Mouse (Mus musculus) midbrain, embryonic 16.5 days (tissue): ENCODE measurements around the gene Crocc2. TPM values are rescaled to one million over a fixed set of nuclear protein-coding genes. Genes with fewer than 3 reads are reported as not detected.

Source experiments
- ATAC-seq: fragments of 200-750 bp; cut with Nextera tagmentation; 2 replicates; pipeline ENCODE4 v1.8.0; 2017; ENCODE audit warnings: moderate TSS enrichment
- H3K27ac ChIP-seq: fragments of 300-500 bp; sonication (generic); 2 replicates; pipeline ENCODE4 v1.5.1; 2014; ENCODE audit warnings: mild to moderate bottlenecking, low read length, mixed read lengths
- H3K27me3 ChIP-seq: fragments of 300-500 bp; sonication (generic); 2 replicates; pipeline ENCODE4 v1.6.1; 2014; ENCODE audit warnings: low read depth, low read length, mixed read lengths; ENCODE audit not compliant: control insufficient read depth, insufficient read depth
- H3K36me3 ChIP-seq: fragments of 300-500 bp; sonication (generic); 2 replicates; pipeline ENCODE4 v1.6.1; 2014; ENCODE audit warnings: mild to moderate bottlenecking, low read length, moderate library complexity, mixed read lengths; ENCODE audit not compliant: control insufficient read depth, insufficient read depth
- H3K4me1 ChIP-seq: fragments of 300-500 bp; sonication (generic); 2 replicates; pipeline ENCODE4 v1.6.1; 2014; ENCODE audit warnings: mild to moderate bottlenecking, low read length, mixed read lengths; ENCODE audit not compliant: control insufficient read depth, insufficient read depth
- H3K4me2 ChIP-seq: fragments of 300-500 bp; sonication (generic); 2 replicates; pipeline ENCODE4 v1.6.1; 2014; ENCODE audit warnings: mild to moderate bottlenecking, low read length, mixed read lengths
- H3K4me3 ChIP-seq: fragments of 300-500 bp; sonication (generic); 2 replicates; pipeline ENCODE4 v1.5.1; 2014; ENCODE audit warnings: low read depth, mild to moderate bottlenecking, low read length, moderate library complexity, mixed read lengths
- H3K9ac ChIP-seq: fragments of 300-500 bp; sonication (generic); 2 replicates; pipeline ENCODE4 v1.6.1; 2014; ENCODE audit warnings: low read depth, low read length, mixed read lengths
- H3K9me3 ChIP-seq: fragments of 300-500 bp; sonication (generic); replicated peaks from 2 replicates; pipeline ENCODE4 v1.6.1; 2014; ENCODE audit warnings: mild to moderate bottlenecking, low read length, mixed read lengths; ENCODE audit not compliant: control insufficient read depth, poor library complexity, severe bottlenecking
- WGBS: fragments of 180-500 bp; shearing (Covaris S2); extraction: QIAGEN DNeasy Blood & Tissue Kit; methylation state at CpG from one replicate; pipeline ENCODE4 v1.1.7; 2014; 5-methylcytosine and 5-hydroxymethylcytosine counted together
- polyA plus RNA-seq: library from polyadenylated mRNA; unstranded; fragments of >200 nt; fragmentation: Nextera tagmentation; extraction: Ambion mirVana; gene quantifications from 2 replicates; pipeline ENCODE4 v1.2.1, GENCODE M21; 2015

Gene Crocc2
- polyA plus RNA-seq, 1 experiment from 2014 or later, result 0.74 TPM

GRCm38 (mm10) chr1:93159566-93160500, 8.7 kb upstream of the Crocc2 start:
- no peak overlapping the region for H3K9ac ChIP-seq
- WGBS, result 84% methylated on average over 21 of the region's 21 CpGs
- no peak overlapping the region for H3K27ac ChIP-seq
- no peak for ATAC-seq
- H3K9me3 ChIP-seq, result no peaks in the 10 kb centered on the region
- no peaks in the 10 kb centered on the region for H3K4me1 ChIP-seq
- no peaks in the 10 kb centered on the region for H3K36me3 ChIP-seq
- no peak overlapping the region for H3K4me2 ChIP-seq
- no peaks in the 10 kb centered on the region for H3K27me3 ChIP-seq
- H3K4me3 ChIP-seq, result no peak overlapping the region

DNA sequence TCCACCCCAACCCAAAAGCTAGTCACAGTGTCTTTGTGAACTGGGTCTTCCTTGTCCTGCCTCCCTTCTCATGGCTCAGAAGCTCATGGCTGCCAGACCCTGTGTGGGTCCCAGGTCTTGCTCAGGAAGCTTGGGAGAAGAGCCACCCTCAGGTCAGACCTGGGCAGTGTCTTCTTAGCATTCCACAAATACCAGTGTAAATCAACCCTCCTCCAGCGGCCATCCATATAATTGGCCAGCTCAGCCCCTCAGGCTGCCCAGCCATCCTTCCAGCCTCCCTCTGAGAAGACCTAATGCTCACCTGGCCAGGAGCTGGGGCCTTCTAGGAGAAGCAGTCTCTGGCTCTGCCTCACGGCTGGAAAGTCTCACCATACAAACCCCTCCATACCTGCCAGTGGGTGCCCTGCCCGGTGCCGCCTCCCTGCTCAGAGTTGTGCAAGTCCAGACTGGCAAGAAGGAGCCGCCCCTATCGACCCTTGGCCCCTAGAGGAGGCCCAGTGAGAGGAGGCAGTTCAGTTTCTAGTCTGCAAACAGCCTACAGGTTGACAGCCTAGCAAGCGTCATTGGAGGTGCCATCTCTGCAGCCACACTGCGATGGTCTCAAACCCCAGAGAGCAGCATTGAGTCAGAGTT, 7.9 kb upstream of the Crocc2 start, which contains the start of gene 2310007B03Rik:
Gene 2310007B03Rik, minus strand, starts transcription at position 448 of the 633 bp plus-strand sequence.
- H3K9ac ChIP-seq, result no peak within 1 kb of the TSS
- no peak within 1 kb of the TSS for H3K4me2 ChIP-seq
- H3K9me3 ChIP-seq, result no peaks in the 10 kb centered on the region
- no peaks in the 10 kb centered on the region for H3K27me3 ChIP-seq
- H3K27ac ChIP-seq, result no peak within 1 kb of the TSS
- H3K36me3 ChIP-seq, result no peaks in the 10 kb centered on the region
- H3K4me1 ChIP-seq, result no peaks in the 10 kb centered on the region
- ATAC-seq, result no peak
- WGBS, result 78% methylated on average over 8 of the region's 8 CpGs
- no peak within 1 kb of the TSS for H3K4me3 ChIP-seq

DNA sequence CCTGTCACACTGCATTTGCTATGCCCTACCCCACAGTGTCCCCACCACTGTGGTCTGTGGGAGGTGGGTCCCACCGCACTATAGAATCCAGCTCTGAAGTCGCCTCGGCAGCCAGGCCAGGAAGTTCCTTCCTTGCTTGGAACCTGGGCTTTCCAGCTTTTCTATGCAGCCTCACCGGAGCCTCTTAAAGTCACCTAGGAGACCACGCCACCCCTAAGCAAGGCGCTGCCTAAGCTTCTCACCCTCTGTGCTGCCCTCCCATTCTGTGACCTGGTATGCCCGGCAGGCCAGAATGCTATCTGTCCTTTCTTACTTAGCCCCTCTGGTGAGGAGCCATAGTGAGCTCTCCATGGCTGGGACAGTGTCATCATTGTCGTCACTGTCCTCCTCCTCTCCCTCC, 7.2 kb upstream of the Crocc2 start:
- no peak overlapping the region for H3K4me3 ChIP-seq
- H3K36me3 ChIP-seq, result no peaks in the 10 kb centered on the region
- no peak overlapping the region for H3K9ac ChIP-seq
- no peaks in the 10 kb centered on the region for H3K4me1 ChIP-seq
- no peaks in the 10 kb centered on the region for H3K27me3 ChIP-seq
- ATAC-seq, result no peak
- no peak overlapping the region for H3K4me2 ChIP-seq
- 69% methylated on average over 8 of the region's 8 CpGs for WGBS
- no peak overlapping the region for H3K27ac ChIP-seq
- H3K9me3 ChIP-seq, result no peaks in the 10 kb centered on the region

DNA sequence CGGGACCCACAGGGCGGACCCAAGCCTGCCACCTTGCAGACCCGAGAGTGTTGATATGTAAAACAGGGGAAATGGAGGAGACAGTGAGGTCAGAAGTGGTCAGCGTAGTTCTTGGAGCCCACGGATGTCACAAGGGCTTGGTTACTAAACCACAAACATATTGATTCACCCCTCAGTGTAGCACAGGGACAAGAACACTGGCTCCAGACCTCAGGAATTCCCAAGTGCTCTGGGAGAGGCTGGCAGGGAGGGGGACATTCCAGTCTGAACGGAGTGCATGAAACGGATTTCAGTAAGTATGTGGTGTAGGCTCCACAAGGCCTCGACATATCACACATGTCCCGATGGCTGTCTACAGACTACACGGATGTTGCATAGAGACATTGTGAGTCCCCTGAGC, 6.6 kb upstream of the Crocc2 start:
- no peak overlapping the region for H3K27ac ChIP-seq
- no peak overlapping the region for H3K9ac ChIP-seq
- no peak overlapping the region for H3K4me3 ChIP-seq
- no peaks in the 10 kb centered on the region for H3K4me1 ChIP-seq
- H3K4me2 ChIP-seq, result no peak overlapping the region
- no peaks in the 10 kb centered on the region for H3K36me3 ChIP-seq
- WGBS, result 81% methylated on average over 10 of the region's 10 CpGs
- H3K9me3 ChIP-seq, result no peaks in the 10 kb centered on the region
- H3K27me3 ChIP-seq, result no peaks in the 10 kb centered on the region
- ATAC-seq, result no peak

DNA sequence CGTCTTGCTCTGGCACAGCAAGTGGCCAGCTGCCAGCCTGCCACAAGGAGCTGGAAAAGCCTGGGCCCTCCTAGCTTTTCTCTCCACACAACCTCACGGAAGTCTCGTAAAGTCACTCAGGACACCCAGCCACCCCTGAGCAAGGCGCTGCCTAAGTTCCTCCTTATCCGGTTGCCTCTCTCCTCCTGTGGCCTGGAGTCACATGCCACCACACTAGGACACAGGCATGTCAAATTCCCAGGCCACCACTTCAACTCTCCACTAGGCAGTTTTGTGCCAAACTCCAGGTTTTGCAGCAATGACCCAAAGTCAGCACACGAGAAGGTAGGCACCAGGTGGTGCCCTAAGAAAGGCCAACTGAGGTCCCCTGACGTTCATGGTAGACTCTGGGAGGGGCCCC, 5.9 kb upstream of the Crocc2 start:
- Histone ChIP-seq H3K4me1 (no peaks in the 10 kb centered on the region), H3K36me3 (no peaks in the 10 kb centered on the region), H3K9me3 (no peaks in the 10 kb centered on the region), H3K4me3 (no peak overlapping the region), H3K27ac (no peak overlapping the region), H3K27me3 (no peaks in the 10 kb centered on the region), H3K9ac (no peak overlapping the region), H3K4me2 (no peak overlapping the region)
- no peak for ATAC-seq
- WGBS, result 78% methylated on average over 7 of the region's 7 CpGs

- 81% methylated on average over 9 of the region's 9 CpGs for WGBS
- Histone ChIP-seq H3K9me3 (no peaks in the 10 kb centered on the region), H3K27ac (no peak overlapping the region)
Measured at GRCm38 (mm10) chr1:93165447-93165846, 3.1 kb upstream of the Crocc2 start.

DNA sequence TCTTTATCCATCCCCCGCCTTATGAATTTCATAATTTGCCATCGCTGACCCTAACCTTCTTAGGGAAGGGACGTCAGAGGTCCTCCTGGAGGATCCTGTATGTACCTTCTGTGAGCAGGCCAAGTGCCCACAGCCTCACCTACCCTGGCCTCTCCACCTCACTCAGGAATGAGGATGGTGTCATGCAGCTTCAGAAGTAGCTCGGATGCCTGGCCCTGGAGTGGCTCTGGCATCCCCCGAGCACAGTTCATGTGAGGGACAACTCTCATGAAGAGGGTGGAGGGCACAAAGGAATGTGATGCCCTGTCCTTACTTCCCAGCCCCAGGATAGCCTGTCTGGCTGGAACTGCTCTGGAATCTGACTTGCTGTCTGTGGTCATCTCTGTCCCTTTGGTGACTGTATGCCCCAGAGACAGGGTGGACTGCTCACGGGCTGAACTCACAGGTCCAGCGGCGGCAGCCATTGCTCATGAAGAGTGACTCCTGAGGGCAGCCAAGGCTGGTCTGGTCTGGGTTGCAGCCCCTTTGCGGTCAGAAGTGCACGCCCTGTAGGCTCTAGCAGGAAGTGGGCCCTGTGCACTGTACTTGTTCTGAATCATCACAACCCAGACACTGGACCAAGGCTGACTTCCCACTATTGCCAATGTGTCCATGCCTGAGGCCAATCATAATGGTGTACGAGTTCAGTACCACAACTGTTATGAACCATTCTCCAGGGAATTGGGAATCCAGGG, 2.0 kb upstream of the Crocc2 start:
- Histone ChIP-seq H3K4me2 (no peak overlapping the region), H3K9ac (no peak overlapping the region), H3K9me3 (no peaks in the 10 kb centered on the region), H3K4me3 (no peak overlapping the region), H3K27ac (no peak overlapping the region), H3K27me3 (no peaks in the 10 kb centered on the region), H3K4me1 (peaks cover 7% of the 10 kb centered on the region; the same call in 1 of the 2 replicates), H3K36me3 (no peaks in the 10 kb centered on the region)
- WGBS, result 89% methylated on average over 11 of the region's 11 CpGs
- no peak for ATAC-seq

More at GRCm38 (mm10) chr1:93165447-93165846, 3.1 kb upstream of the Crocc2 start:
- Histone ChIP-seq H3K9ac (no peak overlapping the region), H3K4me3 (no peak overlapping the region), H3K27me3 (no peaks in the 10 kb centered on the region), H3K4me1 (peaks cover 7% of the 10 kb centered on the region; the same call in 1 of the 2 replicates), H3K36me3 (no peaks in the 10 kb centered on the region), H3K4me2 (no peak overlapping the region)
- no peak for ATAC-seq

DNA sequence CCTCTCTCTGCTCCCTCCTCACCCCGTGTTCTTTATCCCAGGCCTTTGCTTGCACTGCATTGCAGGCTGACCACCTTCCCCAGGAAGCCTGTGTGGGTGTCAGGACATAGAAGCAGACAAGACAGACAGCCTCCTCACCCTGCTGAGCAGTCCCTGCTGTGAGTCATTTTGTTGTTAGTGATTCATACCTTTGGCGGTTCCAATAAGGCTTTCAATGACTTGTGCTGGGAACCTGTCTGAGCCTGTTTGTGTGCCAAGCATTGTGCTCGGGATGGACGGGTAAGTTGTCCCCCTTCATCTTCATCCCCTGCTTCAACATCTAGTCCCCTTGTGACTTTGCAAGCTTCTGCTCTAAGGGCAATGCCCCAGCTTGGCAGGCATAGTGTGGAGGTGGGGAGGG, 5.1 kb downstream of the Crocc2 start:
- Histone ChIP-seq H3K4me3 (no peak overlapping the region), H3K4me1 (peaks cover 15% of the 10 kb centered on the region), H3K9me3 (no peaks in the 10 kb centered on the region), H3K36me3 (no peaks in the 10 kb centered on the region), H3K4me2 (no peak overlapping the region), H3K27ac (no peak overlapping the region), H3K27me3 (no peaks in the 10 kb centered on the region), H3K9ac (no peak overlapping the region)
- ATAC-seq, result no peak
- WGBS, result 70% methylated on average over 4 of the region's 4 CpGs
